Mouse (Mus musculus): ENCODE measurements around the gene Chd1. TPM values are rescaled to one million over a fixed set of nuclear protein-coding genes. Genes with fewer than 3 reads are reported as not detected.
A peak's percentile ranks its signal among the peaks of the same experiment; 100 is the strongest.
"Not testable (repeated sequence)": the region's sequence is repeated elsewhere in the genome, so short reads cannot be mapped to it uniquely, and the experiment has no call there.

Gene Chd1
- polyA plus RNA-seq, 1 experiment from 2014 or later = 32.6 TPM

DNA sequence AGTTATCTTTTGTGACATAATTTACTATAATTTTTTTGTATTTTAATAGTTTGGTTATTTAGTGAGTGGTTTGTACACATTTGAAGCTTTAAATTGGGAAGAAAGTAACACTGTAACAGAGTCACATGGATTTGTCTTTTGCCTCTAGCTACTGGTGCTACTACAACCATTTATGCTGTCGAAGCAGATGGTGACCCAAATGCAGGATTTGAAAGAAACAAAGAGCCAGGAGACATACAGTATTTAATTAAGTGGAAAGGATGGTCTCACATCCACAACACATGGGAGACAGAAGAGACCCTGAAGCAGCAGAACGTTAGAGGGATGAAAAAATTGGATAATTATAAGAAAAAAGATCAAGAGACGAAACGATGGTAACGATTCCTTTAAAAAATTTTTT, 26.9 kb downstream of the Chd1 start:
- in situ Hi-C loops (cut with MboI; ENCODE audit: low pct_unique_long_range_greater_than_20kb) = loop anchor here (25.0 kb wide), 1 partner anchor 769 kb away; the partner anchor contains the start of gene Phf10
- no peaks in the 10 kb centered on the region for H3K27me3 ChIP-seq
- DNase-seq (ENCODE audit: low read depth, low spot score) (no peak), ATAC-seq (no peak)
- TF ChIP-seq CTCF (IDR thresholded peaks at IDR 0.05) = no peak
- ChIA-PET POLR2A (no interaction called here), CTCF (interaction anchor here (1.2 to 1.4 kb wide), 2 partner anchors 17 to 33 kb away, joined by 3 read pairs; no protein-coding TSS in a partner anchor)

DNA sequence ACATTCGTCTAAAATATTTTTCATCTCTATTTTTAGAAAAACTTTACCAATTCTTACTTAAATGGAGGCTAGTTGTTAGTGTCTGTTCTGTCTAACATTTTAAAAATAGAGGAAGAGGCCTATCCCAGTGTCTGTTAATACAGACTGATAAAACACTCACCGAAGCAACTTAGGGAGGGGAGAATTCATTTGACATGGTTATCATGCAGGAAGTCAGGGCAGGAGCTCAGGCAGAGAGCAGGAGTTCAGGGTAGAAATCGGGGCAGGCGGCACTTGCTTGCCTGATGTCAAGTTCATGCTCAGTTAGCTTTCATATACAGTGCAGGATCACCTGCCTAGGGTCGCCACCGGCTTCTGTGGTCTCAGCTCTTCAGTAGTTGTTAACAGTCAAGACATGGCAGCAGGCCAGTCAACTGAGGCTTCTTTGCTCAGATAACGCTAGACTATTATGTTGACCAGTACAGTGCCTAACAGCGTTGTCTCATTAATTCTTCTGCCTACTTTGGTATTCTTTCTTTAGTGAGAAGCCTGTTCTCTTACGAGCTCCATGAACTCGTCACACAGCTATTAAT, 32.7 kb downstream of the Chd1 start:
- DNase-seq (ENCODE audit: low read depth, low spot score) = no peak
- ChIA-PET CTCF (interaction anchor here (1.9 kb wide), 1 partner anchor 10 kb away, joined by 5 read pairs; no protein-coding TSS in a partner anchor), POLR2A (interaction anchor here (0.6 kb wide), 1 partner anchor 491 kb away, joined by 3 read pairs; no protein-coding TSS in a partner anchor)
- ATAC-seq = no peak
- TF ChIP-seq CTCF (IDR thresholded peaks at IDR 0.05) = no peak
- in situ Hi-C loops (cut with MboI; ENCODE audit: low pct_unique_long_range_greater_than_20kb) = loop anchor here (25.0 kb wide), 1 partner anchor 775 kb away; the partner anchor contains the start of gene Phf10
- H3K27me3 ChIP-seq = no peaks in the 10 kb centered on the region

GRCm38 (mm10) chr17:15741836-15742235, 37.1 kb downstream of the Chd1 start:
- CTCF ChIA-PET = interaction anchor here (1.2 to 1.6 kb wide), 3 partner anchors 10 to 16 kb away, joined by 3 to 5 read pairs (median 4); no protein-coding TSS in a partner anchor
- POLR2A ChIA-PET = no interaction called here
- ATAC-seq (peak; percentile 26), DNase-seq (ENCODE audit: low read depth, low spot score) (no peak)
- in situ Hi-C loops (cut with MboI; ENCODE audit: low pct_unique_long_range_greater_than_20kb) = loop anchor here (25.0 kb wide), 1 partner anchor 780 kb away; the partner anchor contains the start of gene Phf10
- H3K27me3 ChIP-seq = no peaks in the 10 kb centered on the region
- no peak for TF ChIP-seq CTCF (IDR thresholded peaks at IDR 0.05)

DNA sequence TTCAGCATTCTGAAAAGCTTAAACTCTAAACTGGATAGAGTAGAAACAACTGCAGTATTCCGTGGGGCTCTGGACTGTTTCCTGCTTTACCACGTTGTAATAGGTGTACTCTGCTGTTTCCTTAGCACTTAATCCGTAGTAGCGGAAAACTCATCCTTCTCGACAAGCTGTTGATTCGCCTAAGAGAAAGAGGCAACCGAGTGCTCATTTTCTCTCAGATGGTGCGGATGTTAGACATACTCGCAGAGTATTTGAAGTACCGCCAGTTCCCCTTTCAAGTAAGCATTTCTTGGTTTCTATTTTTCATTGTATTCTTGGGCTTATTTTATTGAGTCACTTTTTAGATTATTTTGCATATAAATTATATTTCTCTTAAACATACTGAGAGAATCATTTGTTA, 38.2 kb downstream of the Chd1 start:
- in situ Hi-C loops (cut with MboI; ENCODE audit: low pct_unique_long_range_greater_than_20kb) = loop anchor here (25.0 kb wide), 1 partner anchor 781 kb away; the partner anchor contains the start of gene Phf10
- ChIA-PET POLR2A (no interaction called here), CTCF (interaction anchor here (1.0 to 1.6 kb wide), 5 partner anchors 8 to 28 kb away, joined by 3 to 5 read pairs (median 4); no protein-coding TSS in a partner anchor)
- DNase-seq (ENCODE audit: low read depth, low spot score) (no peak), ATAC-seq (no peak)
- no peak for TF ChIP-seq CTCF (IDR thresholded peaks at IDR 0.05)
- H3K27me3 ChIP-seq = no peaks in the 10 kb centered on the region

DNA sequence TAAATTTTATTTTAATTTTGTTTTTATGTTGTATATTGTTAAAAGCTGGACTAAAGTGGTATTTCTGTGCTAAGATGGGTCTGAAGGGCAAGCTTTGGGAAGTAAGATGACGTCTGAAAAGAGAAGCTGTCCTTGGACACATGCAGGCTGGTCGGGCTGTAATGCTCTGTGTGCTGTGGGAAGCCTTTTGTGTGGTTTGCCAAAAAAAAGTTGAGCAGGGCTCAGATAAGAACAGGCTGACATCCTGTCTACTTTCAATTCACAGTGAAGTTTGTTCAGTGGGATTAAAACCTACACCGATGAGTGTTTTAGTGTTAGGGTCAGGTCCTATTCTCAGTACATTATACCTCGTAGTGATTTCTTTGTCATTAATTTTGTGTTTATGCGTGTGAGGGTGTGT, 38.6 kb downstream of the Chd1 start:
- DNase-seq (ENCODE audit: low read depth, low spot score) = no peak
- CTCF ChIA-PET = interaction anchor here (1.0 to 1.5 kb wide), 4 partner anchors 8 to 29 kb away, joined by 3 to 5 read pairs (median 4); no protein-coding TSS in a partner anchor
- TF ChIP-seq CTCF (IDR thresholded peaks at IDR 0.05) = no peak
- H3K27me3 ChIP-seq = no peaks in the 10 kb centered on the region
- POLR2A ChIA-PET = no interaction called here
- in situ Hi-C loops (cut with MboI; ENCODE audit: low pct_unique_long_range_greater_than_20kb) = loop anchor here (25.0 kb wide), 1 partner anchor 781 kb away; the partner anchor contains the start of gene Phf10
- no peak for ATAC-seq

DNA sequence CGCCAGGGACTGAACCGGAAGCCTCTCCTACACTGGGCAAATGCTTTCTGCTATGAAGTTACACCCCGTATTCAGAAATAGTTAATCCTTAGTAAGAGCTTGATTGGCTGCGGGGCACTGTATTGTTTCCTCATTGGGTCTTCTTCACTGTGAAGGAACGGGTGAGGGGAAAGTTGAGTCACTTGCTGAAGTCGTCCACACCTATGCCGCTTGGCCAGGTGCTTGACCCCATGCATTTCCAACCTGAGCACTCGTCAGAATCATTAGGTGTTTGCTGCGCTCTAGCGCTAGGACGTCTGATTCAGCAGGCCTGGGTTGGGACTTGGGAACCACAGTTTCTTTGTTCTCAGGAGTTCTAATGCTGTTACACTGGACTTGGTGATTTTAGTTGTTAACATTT, 41.9 kb downstream of the Chd1 start:
- no peak for TF ChIP-seq CTCF (IDR thresholded peaks at IDR 0.05)
- CTCF ChIA-PET = interaction anchor here (1.3 to 1.8 kb wide), 3 partner anchors 9 to 124 kb away, joined by 3 to 5 read pairs (median 4); no protein-coding TSS in a partner anchor
- ATAC-seq = no peak
- in situ Hi-C loops (cut with MboI; ENCODE audit: low pct_unique_long_range_greater_than_20kb) = loop anchor here (25.0 kb wide), 1 partner anchor 784 kb away; the partner anchor contains the start of gene Phf10
- POLR2A ChIA-PET = no interaction called here
- no peaks in the 10 kb centered on the region for H3K27me3 ChIP-seq
- no peak for DNase-seq (ENCODE audit: low read depth, low spot score)

DNA sequence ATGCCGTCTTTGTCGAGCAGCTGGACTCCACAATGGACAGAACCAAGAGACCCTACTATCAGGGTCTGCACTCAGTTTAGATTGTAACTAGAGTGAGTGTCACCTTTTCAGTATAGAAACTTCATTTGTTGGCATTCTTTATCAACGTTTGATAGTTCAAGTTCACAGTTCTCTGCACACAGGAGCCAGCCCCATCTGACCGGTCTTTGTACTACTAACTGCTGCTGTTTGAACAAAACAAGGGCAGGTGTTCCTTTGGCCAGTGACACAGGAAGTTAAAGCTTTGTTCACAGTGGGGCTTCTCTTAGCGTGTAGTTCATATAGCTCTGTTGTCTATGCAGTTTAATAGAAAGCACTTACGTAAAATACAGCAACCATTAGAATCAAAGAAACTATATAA, 43.3 kb downstream of the Chd1 start:
- ATAC-seq = no peak
- CTCF ChIA-PET = interaction anchor here (0.7 to 1.8 kb wide), 4 partner anchors 11 to 130 kb away, joined by 3 to 5 read pairs (median 4); no protein-coding TSS in a partner anchor
- POLR2A ChIA-PET = no interaction called here
- DNase-seq (ENCODE audit: low read depth, low spot score) = no peak
- H3K27me3 ChIP-seq = no peaks in the 10 kb centered on the region
- no peak for TF ChIP-seq CTCF (IDR thresholded peaks at IDR 0.05)
- in situ Hi-C loops (cut with MboI; ENCODE audit: low pct_unique_long_range_greater_than_20kb) = loop anchor here (25.0 kb wide), 1 partner anchor 786 kb away; the partner anchor contains the start of gene Phf10

DNA sequence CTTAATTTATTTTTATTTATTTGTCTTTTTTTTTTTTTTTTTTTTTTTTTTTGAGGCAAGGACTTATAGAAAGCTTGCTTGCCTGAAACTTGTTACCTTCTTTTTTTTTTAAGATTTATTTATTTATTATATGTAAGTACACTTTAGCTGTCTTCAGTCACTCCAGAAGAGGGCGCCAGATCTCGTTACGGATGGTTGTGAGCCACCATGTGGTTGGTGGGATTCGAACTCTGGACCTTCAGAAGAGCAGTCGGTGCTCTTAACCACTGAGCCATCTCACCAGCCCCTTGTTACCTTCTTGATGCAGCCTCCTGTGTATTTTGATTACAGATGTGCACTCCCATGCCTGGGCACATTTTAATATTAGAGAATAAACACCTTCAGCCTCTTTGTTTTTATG, 46.5 kb downstream of the Chd1 start:
- DNase-seq (ENCODE audit: low read depth, low spot score) = not testable (repeated sequence)
- peak; percentile 56 for TF ChIP-seq CTCF (IDR thresholded peaks at IDR 0.05)
- in situ Hi-C loops (cut with MboI; ENCODE audit: low pct_unique_long_range_greater_than_20kb) = loop anchor here (25.0 kb wide), 1 partner anchor 1636 kb away; no protein-coding TSS in a partner anchor

GRCm38 (mm10) chr17:15761191-15761590, 56.4 kb downstream of the Chd1 start:
- TF ChIP-seq CTCF (IDR thresholded peaks at IDR 0.05) = no peak
- DNase-seq (ENCODE audit: low read depth, low spot score) (no peak), ATAC-seq (no peak)
- in situ Hi-C loops (cut with MboI; ENCODE audit: low pct_unique_long_range_greater_than_20kb) = loop anchor here (25.0 kb wide), 1 partner anchor 1626 kb away; no protein-coding TSS in a partner anchor
- POLR2A ChIA-PET = interaction anchor here (0.8 kb wide), 1 partner anchor 10 kb away, joined by 3 read pairs; no protein-coding TSS in a partner anchor
- no peaks in the 10 kb centered on the region for H3K27me3 ChIP-seq
- CTCF ChIA-PET = interaction anchor here (1.0 to 3.5 kb wide), 2 partner anchors 10 to 13 kb away, joined by 4 to 13 read pairs; no protein-coding TSS in a partner anchor

More for the DNA sequence above, 46.5 kb downstream of the Chd1 start:
- POLR2A ChIA-PET = interaction anchor here (0.8 to 1.2 kb wide), 2 partner anchors 10 to 12 kb away, joined by 3 read pairs; no protein-coding TSS in a partner anchor
- CTCF ChIA-PET = interaction anchor here (0.9 to 1.3 kb wide), 4 partner anchors 9 to 128 kb away, joined by 3 to 5 read pairs (median 4); no protein-coding TSS in a partner anchor
- not testable (repeated sequence) for ATAC-seq, H3K27me3 ChIP-seq

DNA sequence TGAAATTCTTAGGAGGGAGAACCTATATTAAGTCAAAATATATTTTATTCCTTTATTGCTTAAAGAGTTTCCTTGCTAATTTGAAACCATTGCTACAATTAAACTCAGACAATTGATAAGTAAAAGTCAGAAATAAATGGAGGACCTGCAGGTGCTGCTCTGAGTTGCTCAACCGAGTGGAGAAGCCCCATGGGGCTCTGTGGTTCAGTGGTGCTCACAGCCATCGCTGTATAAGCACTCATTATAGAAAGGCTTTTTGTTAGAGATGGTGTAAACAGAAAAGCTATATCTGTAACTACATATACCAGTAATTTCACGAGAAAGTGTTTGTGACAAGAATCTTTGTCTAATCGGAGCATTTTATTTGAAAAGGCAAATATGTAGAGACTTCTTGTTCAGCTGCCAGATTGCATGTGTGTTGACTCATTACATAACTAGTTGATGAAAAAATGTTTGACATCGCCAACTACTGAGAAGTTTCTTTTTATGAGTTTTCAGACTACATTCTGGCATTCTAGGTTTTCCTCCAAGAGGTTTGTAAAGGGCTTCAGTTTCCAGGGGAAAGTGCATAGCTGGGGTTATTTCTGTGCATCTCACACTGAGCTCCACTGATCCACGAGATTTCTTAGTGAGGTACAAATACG, 64.4 kb downstream of the Chd1 start:
- ATAC-seq (peak; percentile 65), DNase-seq (ENCODE audit: low read depth, low spot score) (peak; percentile 34)
- in situ Hi-C loops (cut with MboI; ENCODE audit: low pct_unique_long_range_greater_than_20kb) = loop anchor here (25.0 kb wide), 1 partner anchor 1618 kb away; no protein-coding TSS in a partner anchor
- ChIA-PET POLR2A (no interaction called here), CTCF (interaction anchor here (1.0 to 2.1 kb wide), 3 partner anchors 13 to 55 kb away, joined by 3 to 8 read pairs (median 5); no protein-coding TSS in a partner anchor)
- no peak for TF ChIP-seq CTCF (IDR thresholded peaks at IDR 0.05)
- H3K27me3 ChIP-seq = no peaks in the 10 kb centered on the region

Measured in Patski (cell line).